Mouse (Mus musculus) small intestine, adult 2 months (tissue): ENCODE results near the gene Adamtsl5. TPM values are rescaled to one million over a fixed set of nuclear protein-coding genes. Genes with fewer than 3 reads are reported as not detected.

ENCODE experiments used
- H3K27ac ChIP-seq: fragments of 200-500 bp; 2 replicates; pipeline ENCODE4 v1.5.1; 2012; ENCODE audit warnings: low read depth, low read length, control low read depth, inconsistent platforms; ENCODE audit not compliant: insufficient read depth
- H3K27me3 ChIP-seq: fragments of 200-500 bp; 2 replicates; pipeline ENCODE4 v1.6.1; 2012; ENCODE audit warnings: mild to moderate bottlenecking, moderate library complexity, low read length, inconsistent platforms; ENCODE audit not compliant: control insufficient read depth, insufficient read depth
- H3K36me3 ChIP-seq: fragments of 200-500 bp; 2 replicates; pipeline ENCODE4 v1.6.1; 2012; ENCODE audit warnings: mild to moderate bottlenecking, low read length, control low read depth, inconsistent platforms; ENCODE audit not compliant: control insufficient read depth, insufficient read depth
- H3K4me1 ChIP-seq: fragments of 200-500 bp; 2 replicates; pipeline ENCODE4 v1.6.1; 2012; ENCODE audit warnings: low read length, inconsistent platforms, mixed read lengths; ENCODE audit not compliant: control insufficient read depth, insufficient read depth, insufficient read length
- H3K4me3 ChIP-seq: fragments of 200-500 bp; 2 replicates; pipeline ENCODE4 v1.5.1; 2012; ENCODE audit warnings: low read depth, mild to moderate bottlenecking, control low read depth, inconsistent platforms, low read length, moderate library complexity
- CTCF ChIP-seq: fragments of 200-500 bp; IDR thresholded peaks from 2 replicates; pipeline ENCODE4 v1.5.1; 2012; ENCODE audit warnings: low read depth, mild to moderate bottlenecking, control low read depth, inconsistent platforms, low read length, moderate library complexity, mixed read lengths; ENCODE audit not compliant: insufficient replicate concordance, insufficient read length; ENCODE audit errors: extremely low read depth
- POLR2A ChIP-seq: fragments of 200-500 bp; IDR thresholded peaks from 2 replicates; pipeline ENCODE4 v1.6.1; 2012; ENCODE audit warnings: low read depth, mild to moderate bottlenecking, control low read depth, inconsistent platforms, low read length, moderate library complexity
- WGBS: fragments of 180-500 bp; shearing (Covaris S2); methylation state at CpG from one replicate; pipeline ENCODE4 v1.1.7; 2018; 5-methylcytosine and 5-hydroxymethylcytosine counted together
- polyA plus RNA-seq: library from polyadenylated mRNA; depleted of rRNA; stranded (reverse); fragments of >200 nt; gene quantifications from 2 replicates; pipeline ENCODE4 v1.2.3, GENCODE M21; 2012

Gene Adamtsl5
- polyA plus RNA-seq, 1 experiment = 136 TPM

DNA sequence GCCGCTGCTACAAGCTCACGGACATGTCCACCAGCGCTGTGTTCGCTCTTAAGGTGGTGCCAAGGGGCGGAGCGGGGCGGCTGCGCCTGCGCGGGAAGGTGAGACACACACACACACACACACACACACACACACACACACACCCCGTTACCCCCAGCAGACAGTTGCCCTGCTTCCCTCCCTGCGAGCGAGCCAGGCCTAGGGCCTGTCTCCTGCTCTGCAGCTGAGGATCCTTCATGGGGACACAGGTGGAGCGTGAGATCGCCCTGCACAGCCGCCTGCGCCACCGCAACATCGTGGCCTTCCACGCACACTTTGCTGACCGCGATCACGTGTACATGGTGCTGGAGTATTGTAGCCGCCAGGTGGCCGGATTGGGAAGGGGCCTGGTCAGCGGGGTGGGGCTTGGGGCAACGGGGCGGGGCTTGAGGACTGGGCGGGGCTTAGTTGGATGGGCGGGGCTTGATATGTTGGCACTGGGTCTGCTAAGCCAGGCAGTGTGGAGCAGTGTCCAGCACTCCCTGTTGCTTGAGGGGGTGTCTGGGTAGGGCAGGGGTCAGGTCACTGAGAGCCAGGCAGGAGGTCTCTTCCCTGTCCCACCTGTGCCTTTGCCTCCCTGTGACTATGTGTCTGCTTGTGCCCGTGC is 9.9 kb upstream of the Adamtsl5 start:
- TF ChIP-seq POLR2A (no peak), CTCF (no peak)
- WGBS = 7% methylated on average over 31 of the region's 31 CpGs
- peaks cover 19% of the 10 kb centered on the region for H3K27me3 ChIP-seq
- peaks cover 11% of the 10 kb centered on the region; the same call in 1 of the 2 replicates for H3K4me1 ChIP-seq
- peak overlapping the region; percentile 48 for H3K4me3 ChIP-seq
- H3K27ac ChIP-seq = no peak overlapping the region
- H3K36me3 ChIP-seq = no peaks in the 10 kb centered on the region

DNA sequence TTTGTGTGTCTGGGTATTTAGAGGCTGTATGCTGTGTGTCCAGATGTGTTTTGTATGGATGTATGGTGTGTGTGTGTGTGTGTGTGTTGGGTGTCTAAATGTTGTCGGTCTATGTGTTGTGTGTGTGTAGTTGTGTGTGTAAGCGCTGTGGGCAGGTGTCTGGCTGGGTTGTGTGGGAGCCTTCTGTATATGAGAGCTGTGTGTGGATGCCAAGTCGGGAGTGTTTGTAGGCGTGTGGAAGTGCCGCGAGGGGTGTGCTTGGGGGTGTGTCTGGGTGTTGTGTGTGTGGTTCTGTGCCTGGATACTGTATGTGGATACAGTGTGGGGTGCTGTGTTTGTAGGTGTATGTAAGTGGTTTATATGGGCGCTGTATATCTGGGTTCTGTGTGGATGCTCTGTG is 9.1 kb upstream of the Adamtsl5 start:
- H3K36me3 ChIP-seq = no peaks in the 10 kb centered on the region
- peaks cover 19% of the 10 kb centered on the region for H3K27me3 ChIP-seq
- WGBS = 21% methylated on average over 7 of the region's 7 CpGs
- H3K4me1 ChIP-seq = peaks cover 14% of the 10 kb centered on the region
- TF ChIP-seq POLR2A = no peak
- TF ChIP-seq CTCF = no peak
- H3K4me3 ChIP-seq = no peak overlapping the region
- H3K27ac ChIP-seq = no peak overlapping the region

DNA sequence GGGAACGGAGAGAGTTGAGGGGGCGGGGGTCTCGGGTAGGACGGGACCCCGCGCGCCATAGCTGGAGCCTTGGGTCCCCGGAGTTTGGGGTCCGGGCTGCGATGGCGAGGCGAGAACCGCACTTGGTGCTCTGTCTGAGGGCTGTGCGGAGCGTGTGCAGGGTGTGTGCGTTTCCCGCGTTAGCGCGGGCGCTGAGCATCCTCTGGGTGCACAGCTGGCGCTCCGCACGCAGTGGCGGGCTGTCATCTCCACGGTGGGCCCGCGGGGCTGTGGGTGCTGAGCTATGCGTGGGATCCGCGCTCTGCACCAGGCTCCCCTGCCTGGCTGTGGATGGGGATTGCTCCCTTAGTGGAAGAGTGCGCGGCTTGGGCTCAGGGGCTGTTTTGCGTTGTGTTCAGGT is 8.5 kb upstream of the Adamtsl5 start:
- Histone ChIP-seq H3K27ac (no peak overlapping the region), H3K27me3 (peaks cover 19% of the 10 kb centered on the region)

DNA sequence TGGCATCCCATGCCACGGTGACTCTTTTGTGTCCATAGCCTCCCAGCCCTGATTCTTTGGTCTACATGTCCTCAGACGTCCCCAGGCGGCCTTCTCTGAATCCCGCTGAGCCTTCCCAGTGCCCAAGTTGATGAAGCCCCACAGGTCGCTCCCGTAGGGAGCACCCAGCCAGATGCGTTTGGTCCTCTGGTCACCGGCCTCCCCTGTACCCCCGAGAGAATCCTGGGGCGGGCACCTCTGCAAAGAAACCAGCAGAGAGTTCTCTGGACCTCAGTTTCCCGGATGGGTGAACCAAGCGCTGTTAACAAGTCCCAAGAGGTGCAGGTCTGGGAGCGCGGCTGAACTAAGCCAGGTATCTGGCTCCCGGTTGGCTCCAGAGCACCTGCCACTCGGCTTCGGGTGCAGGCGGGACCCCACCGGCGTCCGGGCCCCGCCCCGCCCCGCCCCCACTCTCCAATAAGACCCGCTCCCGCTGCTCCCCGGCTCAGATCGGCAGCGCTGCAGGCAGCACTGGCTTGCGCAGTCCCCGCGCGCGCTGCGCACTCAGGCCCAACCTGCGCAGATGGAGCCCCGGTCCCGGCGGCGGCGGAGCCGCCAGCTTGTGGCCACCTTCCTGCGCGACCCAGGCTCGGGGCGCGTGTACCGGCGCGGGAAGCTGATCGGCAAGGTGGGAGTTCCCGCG is 7.9 kb upstream of the Adamtsl5 start, which contains the start of gene Plk5:
TSS of gene Plk5 (plus strand) at position 459 of the 682 bp plus-strand sequence.
- no peak for TF ChIP-seq CTCF
- TF ChIP-seq POLR2A = no peak
- Histone ChIP-seq H3K4me1 (peaks cover 21% of the 10 kb centered on the region), H3K27ac (no peak within 1 kb of the TSS), H3K36me3 (no peaks in the 10 kb centered on the region), H3K27me3 (peaks cover 19% of the 10 kb centered on the region), H3K4me3 (peak within 1 kb of the TSS; percentile 12; the same call in 1 of the 2 replicates)
- 2% methylated on average over 53 of the region's 53 CpGs for WGBS

More for the DNA sequence above, 8.5 kb upstream of the Adamtsl5 start:
- WGBS = 2% methylated on average over 34 of the region's 34 CpGs
- TF ChIP-seq POLR2A = no peak
- no peak for TF ChIP-seq CTCF
- Histone ChIP-seq H3K4me1 (peaks cover 17% of the 10 kb centered on the region), H3K4me3 (peak overlapping the region; percentile 12; the same call in 1 of the 2 replicates), H3K36me3 (no peaks in the 10 kb centered on the region)

DNA sequence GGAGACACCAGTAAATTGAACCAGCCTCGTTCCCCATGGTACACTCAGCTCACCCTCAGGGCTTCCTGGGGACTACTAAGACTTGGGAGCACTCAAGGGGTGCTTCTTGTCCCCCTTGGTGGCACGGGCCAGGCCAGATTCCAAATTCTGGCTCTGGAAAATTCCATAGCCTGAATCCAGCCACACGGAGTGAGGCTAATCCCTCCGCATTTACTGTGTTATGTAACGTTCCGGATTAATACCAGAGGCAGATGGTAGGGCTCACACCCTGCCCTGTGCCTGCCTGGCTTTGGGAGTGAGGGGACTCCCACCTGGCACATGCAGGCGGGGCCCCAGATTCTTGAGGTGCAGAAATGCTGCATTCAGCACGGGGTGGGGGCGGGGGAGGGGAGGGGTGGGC is 7.2 kb upstream of the Adamtsl5 start:
- TF ChIP-seq CTCF (no peak), POLR2A (no peak)
- no peaks in the 10 kb centered on the region for H3K36me3 ChIP-seq
- no peak overlapping the region for H3K27ac ChIP-seq
- 25% methylated on average over 9 of the region's 9 CpGs for WGBS
- H3K4me1 ChIP-seq = peaks cover 27% of the 10 kb centered on the region
- peaks cover 19% of the 10 kb centered on the region for H3K27me3 ChIP-seq
- no peak overlapping the region for H3K4me3 ChIP-seq

DNA sequence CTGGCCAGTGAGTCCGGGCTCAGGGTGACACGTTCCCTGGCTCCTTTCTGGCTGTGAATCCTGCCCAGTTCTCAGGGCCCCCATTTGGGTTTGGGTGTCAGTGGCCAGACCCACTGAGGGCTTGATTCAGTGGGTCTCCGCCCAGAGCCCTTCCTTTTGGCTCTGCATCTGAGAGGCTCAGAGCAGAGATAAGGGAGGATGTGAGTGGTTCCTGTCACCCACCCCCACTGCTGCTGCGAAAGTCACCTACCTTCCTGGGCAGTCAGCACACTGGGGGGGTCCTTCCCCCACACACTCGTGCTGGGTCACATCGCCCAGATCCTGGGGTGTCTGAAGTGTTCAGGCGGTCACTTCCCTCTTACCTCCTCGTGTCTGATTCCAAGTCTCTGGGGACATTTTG is 4.5 kb upstream of the Adamtsl5 start:
- Histone ChIP-seq H3K27me3 (peaks cover 19% of the 10 kb centered on the region), H3K4me1 (peaks cover 26% of the 10 kb centered on the region), H3K4me3 (no peak overlapping the region), H3K27ac (no peak overlapping the region), H3K36me3 (no peaks in the 10 kb centered on the region)
- 71% methylated on average over 8 of the region's 8 CpGs for WGBS
- TF ChIP-seq POLR2A (no peak), CTCF (no peak)

DNA sequence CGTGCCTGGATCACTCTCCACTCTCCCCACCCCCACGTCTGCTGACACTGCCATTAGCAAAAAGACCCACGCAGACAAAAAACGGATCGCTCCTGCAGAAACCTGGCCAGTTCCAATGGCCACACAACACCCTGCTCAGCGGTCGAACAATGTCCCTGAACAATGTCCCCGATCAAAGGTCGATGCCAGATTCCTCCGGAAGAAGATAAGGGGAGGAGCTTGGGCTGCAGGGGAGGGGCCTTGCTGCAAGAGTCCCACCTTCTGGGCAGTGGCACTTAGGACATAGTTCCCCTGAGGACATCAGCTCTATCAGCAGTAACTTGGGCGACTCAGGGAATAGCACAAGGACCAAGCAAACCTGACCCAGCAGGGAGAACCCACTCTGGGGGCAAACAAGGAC is 3.7 kb upstream of the Adamtsl5 start:
- H3K4me1 ChIP-seq = peaks cover 27% of the 10 kb centered on the region
- H3K27me3 ChIP-seq = peaks cover 18% of the 10 kb centered on the region
- TF ChIP-seq POLR2A (no peak), CTCF (no peak)
- peak overlapping the region; percentile 56; the same call in 1 of the 2 replicates for H3K27ac ChIP-seq
- no peaks in the 10 kb centered on the region for H3K36me3 ChIP-seq
- no peak overlapping the region for H3K4me3 ChIP-seq
- 15% methylated on average over 11 of the region's 11 CpGs for WGBS
